Mouse (Mus musculus): ENCODE measurements around the gene Zfp800. TPM values are rescaled to one million over a fixed set of nuclear protein-coding genes. Genes with fewer than 3 reads are reported as not detected.

Gene Zfp800
- total and polyA plus RNA-seq, 2 experiments from 2014 or later: 16.5 to 22.1 TPM

GRCm38 (mm10) chr6:28193901-28194300 is 203.9 kb downstream of the Zfp800 start:
- DNase-seq: no peak
- no peak overlapping the region for H3K4me2 ChIP-seq (ENCODE audit: low read depth)
- H3K4me3 ChIP-seq (ENCODE audit: low read depth, low read length): no peak overlapping the region
- H3K36me3 ChIP-seq (ENCODE audit: insufficient read depth): no peaks in the 10 kb centered on the region
- ATAC-seq: no peak
- no peak for TF ChIP-seq CTCF (IDR thresholded peaks at IDR 0.05; ENCODE audit: low read depth)
- H3K9me3 ChIP-seq (ENCODE audit: low read length): no peaks in the 10 kb centered on the region
- WGBS: 69% methylated on average over 2 of the region's 2 CpGs
- H3K27ac ChIP-seq (ENCODE audit: low read depth, low read length): no peak overlapping the region
- H3K27me3 ChIP-seq (ENCODE audit: insufficient read depth, low read length): no peaks in the 10 kb centered on the region
- H3K9ac ChIP-seq: no peak overlapping the region
- no peaks in the 10 kb centered on the region for H3K4me1 ChIP-seq (ENCODE audit: insufficient read depth)

DNA sequence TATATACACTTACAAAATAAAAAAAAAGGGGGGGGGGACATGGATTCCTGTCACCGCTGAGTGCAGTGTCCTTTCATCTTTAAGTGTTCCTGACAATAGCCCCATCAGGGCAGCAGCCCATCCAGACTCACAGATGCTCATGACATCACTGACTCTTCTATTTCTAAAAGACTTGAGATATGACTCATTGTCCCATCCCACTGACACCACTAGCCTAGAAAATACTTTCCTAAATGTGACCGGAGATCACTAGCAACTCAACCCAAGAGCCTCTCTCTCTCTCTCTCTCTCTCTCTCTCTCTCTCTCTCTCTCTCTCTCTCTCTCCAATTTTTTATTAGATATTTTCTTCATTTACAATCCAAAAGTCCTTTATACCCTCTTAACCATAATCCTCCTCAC is 205.9 kb downstream of the Zfp800 start:
- H3K4me2 ChIP-seq (ENCODE audit: low read depth): no peak overlapping the region
- no peak overlapping the region for H3K27ac ChIP-seq (ENCODE audit: low read depth, low read length)
- no peaks in the 10 kb centered on the region for H3K36me3 ChIP-seq (ENCODE audit: insufficient read depth)
- no peak for ATAC-seq
- 90% methylated on average over 2 of the region's 2 CpGs for WGBS
- no peak for DNase-seq
- no peak overlapping the region for H3K4me3 ChIP-seq (ENCODE audit: low read depth, low read length)
- TF ChIP-seq CTCF (IDR thresholded peaks at IDR 0.05; ENCODE audit: low read depth): no peak
- H3K9me3 ChIP-seq (ENCODE audit: low read length): no peaks in the 10 kb centered on the region
- H3K4me1 ChIP-seq (ENCODE audit: insufficient read depth): no peaks in the 10 kb centered on the region
- no peak overlapping the region for H3K9ac ChIP-seq
- H3K27me3 ChIP-seq (ENCODE audit: insufficient read depth, low read length): no peaks in the 10 kb centered on the region

Other genes starting within 250 kb of the Zfp800 start
- gene Arf5, start 25.6 kb upstream of the Zfp800 start, total RNA-seq (2014; rRNA removed): 292 and 346 TPM in 2 replicates
- gene Arf5, start 25.6 kb upstream of the Zfp800 start, polyA plus RNA-seq (2015; fragmentation: Nextera tagmentation; extraction: Ambion mirVana): 536 and 587 TPM in 2 replicates
- 0.19 TPM in 1 of 2 replicates, not detected in the other for gene Fscn3, start 29.8 kb upstream of the Zfp800 start, total RNA-seq (2014; rRNA removed)
- gene Fscn3, start 29.8 kb upstream of the Zfp800 start, polyA plus RNA-seq (2015; fragmentation: Nextera tagmentation; extraction: Ambion mirVana): not detected in 2 replicates
- 17.1 and 17.2 TPM in 2 replicates for gene Gcc1, start 30.4 kb upstream of the Zfp800 start, total RNA-seq (2014; rRNA removed)
- gene Gcc1, start 30.4 kb upstream of the Zfp800 start, polyA plus RNA-seq (2015; fragmentation: Nextera tagmentation; extraction: Ambion mirVana): 7.1 and 9.6 TPM in 2 replicates
- 0.29 TPM in 1 of 2 replicates, not detected in the other for gene Pax4, start 51.3 kb upstream of the Zfp800 start, total RNA-seq (2014; rRNA removed)
- 0.11 and 0.16 TPM in 2 replicates for gene Pax4, start 51.3 kb upstream of the Zfp800 start, polyA plus RNA-seq (2015; fragmentation: Nextera tagmentation; extraction: Ambion mirVana)
- 80.8 and 90.8 TPM in 2 replicates for gene Snd1, start 77.1 kb upstream of the Zfp800 start, total RNA-seq (2014; rRNA removed)
- gene Snd1, start 77.1 kb upstream of the Zfp800 start, polyA plus RNA-seq (2015; fragmentation: Nextera tagmentation; extraction: Ambion mirVana): 64.8 and 72.4 TPM in 2 replicates